Mouse (Mus musculus): ENCODE measurements around the gene Entpd3. TPM values are rescaled to one million over a fixed set of nuclear protein-coding genes. Genes with fewer than 3 reads are reported as not detected.

The Entpd3 gene
- 3.6 and 4.3 TPM in 2 replicates for polyA plus RNA-seq (2021; fragmentation: Nextera tagmentation)
- long read RNA-seq, experiment 1, transcript Entpd3-201 (11 exons, 3,453 nt), result major isoform, 28 of 42 reads
- long read RNA-seq, experiment 1, partial matches to known transcripts, result 8 of 42 reads
- long read RNA-seq, experiment 1, other reads (novel, unspliced or antisense), result 6 of 42 reads
- long read RNA-seq, experiment 2, transcript Entpd3-201 (11 exons, 3,453 nt), result major isoform, 6 of 10 reads
- long read RNA-seq, experiment 2, partial matches to known transcripts, result 0 of 10 reads
- long read RNA-seq, experiment 2, other reads (novel, unspliced or antisense), result 4 of 10 reads

GRCm38 (mm10) chr9:120539662-120540251, at the start of gene Entpd3:
Gene Entpd3 (plus strand): TSS chr9:120539818.

GRCm38 (mm10) chr9:120492010-120492399, 47.6 kb upstream of the Entpd3 start, which contains the start of gene Eif1b:
Gene Eif1b (plus strand): TSS chr9:120492232.

GRCm38 (mm10) chr9:120570741-120571592, 31.3 kb downstream of the Entpd3 start, which contains the start of gene Rpl14:
Gene Rpl14 (plus strand): TSS chr9:120571444.

Other genes starting within 250 kb of the Entpd3 start
- 7.4 and 18.4 TPM in 2 replicates for gene Myrip, start 238.3 kb upstream of the Entpd3 start, polyA plus RNA-seq (2021; fragmentation: Nextera tagmentation)
- gene Eif1b, start 47.6 kb upstream of the Entpd3 start, polyA plus RNA-seq (2021; fragmentation: Nextera tagmentation), result 270 and 328 TPM in 2 replicates
- gene Rpl14, start 31.6 kb downstream of the Entpd3 start, polyA plus RNA-seq (2021; fragmentation: Nextera tagmentation), result 736 and 972 TPM in 2 replicates